Mouse (Mus musculus) stomach, embryonic 15.5 days (tissue): ENCODE measurements around the gene Slc35b4. TPM values are rescaled to one million over a fixed set of nuclear protein-coding genes. Genes with fewer than 3 reads are reported as not detected.

Experiments
- ATAC-seq: fragments of 200-750 bp; cut with Nextera tagmentation; 2 replicates; pipeline ENCODE4 v1.8.0; 2017; ENCODE audit warnings: low read depth, moderate number of reproducible peaks, moderate TSS enrichment; ENCODE audit not compliant: insufficient read depth, low FRiP score
- H3K27ac ChIP-seq: fragments of 300-500 bp; sonication (generic); 2 replicates; pipeline ENCODE4 v1.5.1; 2015; ENCODE audit warnings: mild to moderate bottlenecking, inconsistent platforms
- H3K27me3 ChIP-seq: fragments of 300-500 bp; sonication (generic); replicated peaks from 2 replicates; pipeline ENCODE4 v1.6.1; 2015; ENCODE audit warnings: inconsistent platforms
- H3K36me3 ChIP-seq: fragments of 300-500 bp; sonication (generic); 2 replicates; pipeline ENCODE4 v1.6.1; 2015; ENCODE audit warnings: inconsistent platforms
- H3K4me1 ChIP-seq: fragments of 300-500 bp; sonication (generic); 2 replicates; pipeline ENCODE4 v1.6.1; 2015; ENCODE audit warnings: inconsistent platforms
- H3K4me2 ChIP-seq: fragments of 300-500 bp; sonication (generic); 2 replicates; pipeline ENCODE4 v1.6.1; 2015; ENCODE audit warnings: mild to moderate bottlenecking, inconsistent platforms
- H3K4me3 ChIP-seq: fragments of 300-500 bp; sonication (generic); replicated peaks from 2 replicates; pipeline ENCODE4 v1.5.1; 2015; ENCODE audit warnings: inconsistent platforms
- H3K9ac ChIP-seq: fragments of 300-500 bp; sonication (generic); 2 replicates; pipeline ENCODE4 v1.6.1; 2015; ENCODE audit warnings: inconsistent platforms
- H3K9me3 ChIP-seq: fragments of 300-500 bp; sonication (generic); 2 replicates; pipeline ENCODE4 v1.6.1; 2016; ENCODE audit warnings: inconsistent platforms
- WGBS: fragments of 180-500 bp; shearing (Covaris S2); methylation state at CpG from one replicate; pipeline ENCODE4 v1.1.7; 2015; 5-methylcytosine and 5-hydroxymethylcytosine counted together
- polyA plus RNA-seq: library from polyadenylated mRNA; unstranded; fragments of >200 nt; fragmentation: Nextera tagmentation; extraction: Ambion mirVana; gene quantifications from 2 replicates; pipeline ENCODE4 v1.2.1, GENCODE M21; 2015

Gene Slc35b4
- 33.8 and 39.7 TPM in 2 replicates for polyA plus RNA-seq

GRCm38 (mm10) chr6:34176864-34177247 is at the start of gene Slc35b4:
Slc35b4 (minus strand) TSS chr6:34177111.
- no peaks in the 10 kb centered on the region for H3K36me3 ChIP-seq
- no peaks in the 10 kb centered on the region for H3K27me3 ChIP-seq
- H3K27ac ChIP-seq, result peak within 1 kb of the TSS; percentile 84
- ATAC-seq, result peak; percentile 100
- peak within 1 kb of the TSS; percentile 73 for H3K9ac ChIP-seq
- H3K4me2 ChIP-seq, result peak within 1 kb of the TSS; percentile 69
- H3K4me1 ChIP-seq, result no peaks in the 10 kb centered on the region
- WGBS, result under 1% methylated on average over 26 of the region's 29 CpGs
- H3K9me3 ChIP-seq, result no peaks in the 10 kb centered on the region
- peak within 1 kb of the TSS; percentile 91 for H3K4me3 ChIP-seq

- 97% methylated on average over 3 of the region's 3 CpGs for WGBS
- Histone ChIP-seq H3K9me3 (no peaks in the 10 kb centered on the region), H3K4me2 (no peak overlapping the region), H3K4me1 (no peaks in the 10 kb centered on the region), H3K4me3 (no peak overlapping the region), H3K27ac (no peak overlapping the region), H3K9ac (no peak overlapping the region), H3K36me3 (no peaks in the 10 kb centered on the region), H3K27me3 (no peaks in the 10 kb centered on the region)
- ATAC-seq, result no peak
Observed at GRCm38 (mm10) chr6:34225004-34225599, 48.2 kb upstream of the Slc35b4 start.

GRCm38 (mm10) chr6:34216450-34217319 is 39.8 kb upstream of the Slc35b4 start:
- no peak for ATAC-seq

GRCm38 (mm10) chr6:34205754-34206153 is 28.8 kb upstream of the Slc35b4 start:
- Histone ChIP-seq H3K9ac (no peak overlapping the region), H3K36me3 (no peaks in the 10 kb centered on the region), H3K27me3 (no peaks in the 10 kb centered on the region), H3K4me1 (no peaks in the 10 kb centered on the region), H3K9me3 (no peaks in the 10 kb centered on the region), H3K4me3 (no peak overlapping the region), H3K4me2 (no peak overlapping the region), H3K27ac (no peak overlapping the region)
- 79% methylated on average over 3 of the region's 3 CpGs for WGBS
- no peak for ATAC-seq

More at GRCm38 (mm10) chr6:34216450-34217319, 39.8 kb upstream of the Slc35b4 start:
- H3K4me3 ChIP-seq, result no peak overlapping the region
- no peaks in the 10 kb centered on the region for H3K36me3 ChIP-seq
- 27% methylated on average over 9 of the region's 9 CpGs for WGBS
- no peaks in the 10 kb centered on the region for H3K4me1 ChIP-seq
- H3K27ac ChIP-seq, result no peak overlapping the region
- no peaks in the 10 kb centered on the region for H3K9me3 ChIP-seq
- H3K4me2 ChIP-seq, result no peak overlapping the region
- no peak overlapping the region for H3K9ac ChIP-seq
- H3K27me3 ChIP-seq, result no peaks in the 10 kb centered on the region

- Histone ChIP-seq H3K27me3 (no peaks in the 10 kb centered on the region), H3K4me1 (no peaks in the 10 kb centered on the region), H3K9me3 (no peaks in the 10 kb centered on the region), H3K27ac (no peak overlapping the region), H3K9ac (no peak overlapping the region), H3K4me3 (no peak overlapping the region), H3K4me2 (no peak overlapping the region), H3K36me3 (no peaks in the 10 kb centered on the region)
- no peak for ATAC-seq
- WGBS, result 67% methylated on average over 8 of the region's 8 CpGs
Observed at GRCm38 (mm10) chr6:34204971-34205572, 28.2 kb upstream of the Slc35b4 start.

GRCm38 (mm10) chr6:34203503-34203902 is 26.6 kb upstream of the Slc35b4 start:
- 57% methylated on average over 7 of the region's 7 CpGs for WGBS
- no peak overlapping the region for H3K9ac ChIP-seq
- no peaks in the 10 kb centered on the region for H3K36me3 ChIP-seq
- no peak for ATAC-seq
- H3K4me2 ChIP-seq, result no peak overlapping the region
- H3K4me3 ChIP-seq, result no peak overlapping the region
- no peaks in the 10 kb centered on the region for H3K27me3 ChIP-seq
- H3K9me3 ChIP-seq, result no peaks in the 10 kb centered on the region
- H3K27ac ChIP-seq, result no peak overlapping the region
- H3K4me1 ChIP-seq, result no peaks in the 10 kb centered on the region

- ATAC-seq, result no peak
- Histone ChIP-seq H3K9ac (no peak overlapping the region), H3K36me3 (no peaks in the 10 kb centered on the region), H3K27ac (no peak overlapping the region), H3K9me3 (no peaks in the 10 kb centered on the region), H3K4me2 (no peak overlapping the region), H3K27me3 (no peaks in the 10 kb centered on the region), H3K4me1 (no peaks in the 10 kb centered on the region), H3K4me3 (no peak overlapping the region)
- WGBS, result 84% methylated on average over 1 of the region's 1 CpGs
Observed at GRCm38 (mm10) chr6:34194981-34195380, 18.1 kb upstream of the Slc35b4 start.

GRCm38 (mm10) chr6:34193708-34194475 is 17.0 kb upstream of the Slc35b4 start:
- no peaks in the 10 kb centered on the region for H3K4me1 ChIP-seq
- H3K9me3 ChIP-seq, result no peaks in the 10 kb centered on the region
- no peak for ATAC-seq
- H3K4me3 ChIP-seq, result no peak overlapping the region
- 50% methylated on average over 12 of the region's 12 CpGs for WGBS
- H3K27ac ChIP-seq, result no peak overlapping the region
- H3K4me2 ChIP-seq, result no peak overlapping the region
- no peaks in the 10 kb centered on the region for H3K27me3 ChIP-seq
- no peaks in the 10 kb centered on the region for H3K36me3 ChIP-seq
- H3K9ac ChIP-seq, result no peak overlapping the region

- H3K27me3 ChIP-seq, result no peaks in the 10 kb centered on the region
- H3K4me2 ChIP-seq, result no peak overlapping the region
- H3K9me3 ChIP-seq, result no peaks in the 10 kb centered on the region
- H3K4me3 ChIP-seq, result no peak overlapping the region
- H3K36me3 ChIP-seq, result no peaks in the 10 kb centered on the region
- WGBS, result 91% methylated on average over 8 of the region's 8 CpGs
- H3K4me1 ChIP-seq, result no peaks in the 10 kb centered on the region
- no peak for ATAC-seq
- H3K9ac ChIP-seq, result no peak overlapping the region
- H3K27ac ChIP-seq, result no peak overlapping the region
Observed at GRCm38 (mm10) chr6:34191401-34191800, 14.5 kb upstream of the Slc35b4 start.

GRCm38 (mm10) chr6:34189494-34189893 is 12.6 kb upstream of the Slc35b4 start:
- Histone ChIP-seq H3K27ac (no peak overlapping the region), H3K27me3 (no peaks in the 10 kb centered on the region), H3K9me3 (no peaks in the 10 kb centered on the region), H3K9ac (no peak overlapping the region), H3K4me3 (no peak overlapping the region), H3K36me3 (no peaks in the 10 kb centered on the region), H3K4me2 (no peak overlapping the region), H3K4me1 (no peaks in the 10 kb centered on the region)
- 88% methylated on average over 3 of the region's 3 CpGs for WGBS
- ATAC-seq, result no peak

- H3K9ac ChIP-seq, result no peak overlapping the region
- no peak overlapping the region for H3K4me2 ChIP-seq
- no peak overlapping the region for H3K27ac ChIP-seq
- no peaks in the 10 kb centered on the region for H3K27me3 ChIP-seq
- H3K9me3 ChIP-seq, result no peaks in the 10 kb centered on the region
- no peak overlapping the region for H3K4me3 ChIP-seq
- 65% methylated on average over 7 of the region's 7 CpGs for WGBS
- H3K4me1 ChIP-seq, result no peaks in the 10 kb centered on the region
- H3K36me3 ChIP-seq, result no peaks in the 10 kb centered on the region
- no peak for ATAC-seq
Observed at GRCm38 (mm10) chr6:34187986-34188599, 11.2 kb upstream of the Slc35b4 start.
